Mouse (Mus musculus) heart, adult 18-20 months (tissue): ENCODE results near the gene Rgs17. TPM values are rescaled to one million over a fixed set of nuclear protein-coding genes. Genes with fewer than 3 reads are reported as not detected.
A peak's percentile ranks its signal among the peaks of the same experiment; 100 is the strongest.

Experiments used
- DNase-seq, 2 experiments: peaks; one replicate each; pipeline ENCODE4 v3.0.0; 2021 to 2022; ENCODE audit warnings: mixed read lengths in 1 of 2
- total RNA-seq, 2 experiments: library from RNA; stranded (reverse); gene quantifications; 2 replicates each; pipeline ENCODE4 v1.2.3; 2021

Gene Rgs17
- total RNA-seq, 2 experiments from 2014 or later = 0.67 to 1.1 TPM

- DNase-seq = peak; percentile 99
Observed at GRCm38 (mm10) chr10:5823740-5824491, 98.3 kb downstream of the Rgs17 start, which contains the start of gene Mtrf1l. Gene Mtrf1l (minus strand): TSS chr10:5823910.

DNA sequence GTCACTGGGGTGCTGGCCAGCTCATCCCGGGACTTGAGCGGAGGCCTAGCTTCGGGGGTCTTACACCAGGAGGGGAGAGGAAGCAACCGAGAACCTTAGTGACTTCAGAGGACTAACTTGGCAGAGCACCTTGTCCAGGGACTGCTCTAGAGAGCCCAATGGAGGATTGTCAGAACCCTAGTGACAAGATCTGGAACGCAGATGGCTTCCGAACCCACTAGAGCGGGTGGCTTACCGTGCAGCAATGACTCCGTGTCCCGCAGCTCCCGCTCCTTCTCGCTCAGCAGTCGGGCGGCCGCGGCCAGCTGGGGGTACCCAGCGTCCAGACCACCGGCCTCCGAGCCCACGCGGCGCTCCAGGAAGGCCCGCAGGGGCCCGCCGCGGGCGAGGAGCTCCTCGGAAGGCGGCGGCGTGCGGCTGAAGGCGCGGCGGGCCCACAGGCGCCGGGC is 98.9 kb downstream of the Rgs17 start:
- DNase-seq = no peak

GRCm38 (mm10) chr10:5818772-5819171 is 103.4 kb downstream of the Rgs17 start:
- DNase-seq = no peak

- DNase-seq = no peak
Observed at GRCm38 (mm10) chr10:5815968-5816367, 106.2 kb downstream of the Rgs17 start.

DNA sequence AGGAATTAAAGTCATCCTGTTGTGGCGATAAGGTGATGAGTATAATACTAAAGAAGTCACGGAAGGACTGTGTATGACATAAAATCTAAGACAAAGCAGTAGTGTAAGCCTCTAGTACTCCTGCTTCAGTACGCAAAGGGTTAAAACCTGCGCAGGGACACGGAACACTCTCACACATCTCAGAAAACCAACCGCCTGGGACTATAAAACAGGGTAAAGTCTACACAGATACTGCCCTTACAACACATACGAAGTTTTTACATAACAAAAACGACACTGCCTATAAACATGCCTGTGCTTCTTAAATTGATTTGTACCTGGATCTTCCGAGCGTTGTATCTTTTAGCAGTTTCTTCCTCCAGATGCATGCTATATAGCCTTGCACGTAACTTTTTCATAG is 108.5 kb downstream of the Rgs17 start:
- DNase-seq = no peak

DNA sequence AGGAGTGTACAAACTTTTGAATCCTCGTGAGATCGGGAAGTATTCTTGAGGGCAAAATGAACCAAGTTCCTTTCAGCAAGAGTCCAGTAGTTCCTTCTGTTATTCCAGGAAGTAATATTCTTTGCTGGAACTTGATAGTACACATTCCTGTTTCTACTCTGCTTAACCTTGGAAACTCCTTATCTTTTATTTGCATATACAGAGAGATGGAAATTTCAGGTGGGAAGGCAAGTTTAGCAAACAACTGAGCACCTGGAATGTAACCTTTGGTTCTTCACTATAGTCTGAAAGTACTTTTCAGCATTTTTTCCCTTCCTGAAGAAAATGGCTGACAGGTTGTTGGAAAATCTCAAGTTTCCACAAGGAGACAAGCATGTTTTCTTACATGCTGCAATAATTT is 114.5 kb downstream of the Rgs17 start:
- DNase-seq = no peak

DNA sequence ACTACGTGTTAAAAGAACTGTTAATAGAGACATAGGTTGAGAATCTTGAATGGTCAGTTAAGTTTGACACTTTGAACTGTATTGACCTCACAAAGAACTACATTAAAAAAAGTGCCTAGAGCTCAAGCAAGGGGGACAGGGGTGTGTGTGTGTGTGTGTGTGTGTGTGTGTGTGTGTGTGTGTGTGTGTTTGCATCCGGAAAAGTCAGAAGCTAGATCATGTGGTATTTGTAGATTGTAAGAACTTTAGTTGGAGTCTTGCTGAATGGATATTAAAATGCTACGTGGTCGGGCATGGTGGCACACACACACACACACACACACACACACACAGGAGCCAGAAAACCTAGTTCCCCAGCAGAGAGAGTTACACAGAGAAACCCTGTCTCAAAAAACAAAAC is 115.2 kb downstream of the Rgs17 start:
- DNase-seq = no peak

GRCm38 (mm10) chr10:5806416-5806815 is 115.8 kb downstream of the Rgs17 start:
- DNase-seq = peak; percentile 10 to 38

GRCm38 (mm10) chr10:5805731-5806307 is 116.4 kb downstream of the Rgs17 start:
- DNase-seq = peak; percentile 97 to 98

DNA sequence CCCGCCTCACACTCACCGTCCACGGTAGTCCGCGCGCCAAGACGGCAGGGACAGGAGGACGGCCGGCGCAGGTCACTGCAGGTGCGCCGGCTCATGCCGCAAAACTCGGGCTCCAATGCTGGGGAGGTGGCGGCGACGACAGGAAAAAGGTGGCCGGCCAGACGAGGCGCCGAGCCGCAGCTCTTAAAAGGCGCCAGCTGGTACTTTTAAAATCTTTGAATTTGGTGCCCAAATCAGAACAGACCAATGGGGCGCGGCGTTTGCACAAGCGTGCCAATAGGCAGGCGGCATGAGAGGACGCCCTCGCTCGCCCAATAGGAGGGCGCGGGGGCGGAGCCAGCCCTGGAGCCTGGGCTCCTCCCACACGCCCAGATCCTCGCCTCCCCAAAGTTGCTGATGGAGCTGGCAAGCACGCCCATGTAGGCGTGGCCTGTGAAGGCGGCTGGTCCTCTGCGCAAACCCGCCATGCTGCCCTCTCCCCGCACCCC is 116.9 kb downstream of the Rgs17 start, which contains the start of gene Fbxo5:
Gene Fbxo5 (minus strand): TSS at position 358 of the 488 bp plus-strand sequence.
- DNase-seq = peak in 1 of 2 experiments; percentile 99

DNA sequence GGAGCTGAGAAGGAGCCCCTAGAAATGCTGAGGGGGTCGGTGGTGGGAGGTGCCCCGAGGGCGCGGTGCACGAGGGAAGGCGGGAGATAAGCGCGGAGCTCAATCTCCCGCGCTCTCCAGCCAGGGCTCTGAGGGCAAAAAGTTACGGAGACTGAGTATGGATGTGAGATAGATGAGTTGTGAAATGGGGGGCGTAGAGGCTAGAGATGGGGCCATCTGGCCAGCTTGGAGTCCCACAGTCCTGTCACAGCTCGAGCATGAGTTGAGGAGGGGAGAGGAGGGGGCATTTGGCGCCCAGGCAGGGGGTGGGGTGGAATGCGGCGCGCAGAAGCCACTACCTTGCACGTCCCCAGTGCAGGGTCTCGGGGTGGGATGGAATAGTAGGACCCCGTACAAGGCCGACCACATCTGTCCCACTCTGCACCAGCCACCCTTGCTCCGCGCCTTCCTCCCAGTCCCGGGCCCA is 117.5 kb downstream of the Rgs17 start:
- peak in 1 of 2 experiments; percentile 2 for DNase-seq

DNA sequence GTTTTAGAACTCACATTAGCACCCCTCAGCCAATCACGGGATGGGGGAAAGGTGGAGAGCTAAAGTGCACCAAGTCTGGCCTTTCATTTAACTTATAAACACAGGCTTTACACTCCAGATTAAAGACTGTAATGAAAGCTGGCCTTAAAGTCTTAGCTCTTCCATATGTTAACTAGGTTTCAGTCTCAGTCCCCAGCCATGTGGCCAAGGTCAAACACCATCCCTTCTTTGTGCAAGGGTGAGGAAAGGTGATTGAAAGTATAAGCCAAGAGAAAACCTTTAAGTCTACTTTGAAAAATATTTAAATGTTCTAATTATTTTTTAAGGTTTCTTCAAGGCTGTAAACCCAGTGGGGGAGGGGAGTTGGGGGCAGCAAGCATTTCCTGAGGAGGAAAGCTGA is 118.5 kb downstream of the Rgs17 start:
- DNase-seq = no peak

- DNase-seq = no peak
Observed at GRCm38 (mm10) chr10:5802866-5803265, 119.3 kb downstream of the Rgs17 start.

- peak; percentile 4 to 41 for DNase-seq
Observed at GRCm38 (mm10) chr10:5800490-5800889, 121.7 kb downstream of the Rgs17 start.

- DNase-seq = no peak
Observed at GRCm38 (mm10) chr10:5798069-5798468, 124.1 kb downstream of the Rgs17 start.

DNA sequence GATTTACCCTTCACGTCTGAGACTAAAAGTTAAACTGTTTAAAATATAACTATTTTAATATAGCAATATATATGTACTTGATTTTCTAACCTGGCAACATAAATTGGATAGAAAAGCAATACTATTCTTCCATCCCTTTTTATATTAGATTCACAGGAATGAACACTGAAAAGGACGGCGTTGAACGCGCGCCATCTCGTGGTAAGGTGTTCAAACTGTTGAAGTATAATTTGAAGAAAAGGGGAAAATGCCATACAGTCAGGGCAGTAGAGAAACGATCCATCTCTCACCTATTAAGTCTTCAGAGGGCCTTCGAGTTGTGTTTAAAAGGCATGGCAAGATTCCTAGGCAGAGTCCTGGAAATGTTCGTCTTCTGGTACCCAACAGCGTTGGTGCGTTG is 131.5 kb downstream of the Rgs17 start:
- peak; percentile 4 to 67 for DNase-seq

DNA sequence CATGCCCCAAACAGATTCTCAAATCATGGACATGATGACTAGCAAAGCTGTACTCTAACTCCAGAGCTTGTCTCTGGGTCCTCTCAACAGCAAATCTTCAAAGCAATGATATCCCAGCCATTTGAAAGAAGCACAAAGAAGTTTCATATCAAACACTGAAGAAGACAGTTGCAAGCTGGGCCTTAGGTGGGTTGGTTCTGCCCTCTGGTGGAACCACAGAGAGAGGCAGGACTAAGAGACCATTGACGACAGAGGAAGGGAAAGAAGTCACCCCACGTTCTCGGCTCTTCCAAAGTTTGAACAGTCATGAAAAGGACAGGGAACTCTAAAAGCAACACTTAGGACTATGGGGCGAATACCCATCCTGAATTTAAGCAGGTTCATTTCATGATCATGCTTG is 135.3 kb downstream of the Rgs17 start:
- DNase-seq = no peak

Other genes starting within 250 kb of the Rgs17 start
- gene Fbxo5, start 116.8 kb downstream of the Rgs17 start, total RNA-seq = under 1 TPM; 0.67 to 0.79 TPM
- gene Mtrf1l, start 98.5 kb downstream of the Rgs17 start, total RNA-seq = 1 to 10 TPM; 9.2 to 9.7 TPM